Mouse (Mus musculus) brain, embryonic 14.5 days (tissue): Measurements from ENCODE around the gene Slc9a6.

Source experiments
- CTCF ChIP-seq: fragments of 200-500 bp; IDR thresholded peaks from 2 replicates; pipeline ENCODE4 v1.5.1; 2012; ENCODE audit warnings: inconsistent platforms, mild to moderate bottlenecking, moderate library complexity, borderline replicate concordance; ENCODE audit not compliant: insufficient read depth, insufficient read length; ENCODE audit errors: extremely low read depth
- POLR2A ChIP-seq: fragments of 200-500 bp; IDR thresholded peaks from 2 replicates; pipeline ENCODE4 v1.6.1; 2012; ENCODE audit warnings: mild to moderate bottlenecking, inconsistent platforms, borderline replicate concordance; ENCODE audit not compliant: poor library complexity, insufficient read depth, insufficient read length, severe bottlenecking; ENCODE audit errors: extremely low read depth

DNA sequence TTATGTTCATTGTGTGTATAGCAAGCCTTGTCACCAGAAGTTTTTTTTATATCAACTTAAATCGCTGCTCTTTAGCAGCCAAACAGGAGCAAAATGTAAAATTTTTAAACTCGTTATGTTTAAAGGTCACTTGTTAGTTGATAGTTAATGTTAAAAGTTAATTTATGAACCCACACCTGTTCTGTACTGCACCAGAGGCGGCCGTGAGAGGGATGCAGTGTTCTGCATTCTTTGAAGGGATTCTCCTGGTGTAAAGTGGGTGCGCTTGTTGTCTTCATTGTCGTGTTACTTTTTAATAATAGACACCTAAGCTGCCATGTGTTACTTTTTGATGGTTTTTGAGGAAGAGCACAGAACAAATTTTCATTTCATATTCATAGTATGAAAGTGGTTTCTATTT, 52.8 kb downstream of the Slc9a6 start:
- TF ChIP-seq POLR2A = no peak
- TF ChIP-seq CTCF = no peak
